Mouse (Mus musculus): Measurements from ENCODE around the gene Cd82.

GRCm38 (mm10) chr2:93439352-93439771 is 23.6 kb downstream of the Cd82 start:
- TF ChIP-seq FLI1 (IDR thresholded peaks at IDR 0.05; ENCODE audit: low read length) (no peak), GATA1 (IDR thresholded peaks at IDR 0.05; ENCODE audit: borderline replicate concordance, low read length) (no peak)
